Mouse (Mus musculus) c-Kit-positive CD71-negative TER-119-negative erythroid progenitor cells, embryonic 14.5 days (primary cell): ENCODE measurements around the gene Cox17.

Experiments
- DNase-seq: peaks from one replicate; pipeline ENCODE4 v3.0.0-alpha.2; 2013; ENCODE audit warnings: low read depth

Cox17 gene

GRCm38 (mm10) chr16:38349881-38350280 is 3.1 kb downstream of the Cox17 start:
- no peak for DNase-seq

- no peak for DNase-seq
Observed at GRCm38 (mm10) chr16:38350361-38350855, 3.6 kb downstream of the Cox17 start.

GRCm38 (mm10) chr16:38350939-38351338 is 4.1 kb downstream of the Cox17 start:
- DNase-seq = no peak

- DNase-seq = no peak
Observed at GRCm38 (mm10) chr16:38352031-38352430, 5.2 kb downstream of the Cox17 start.

GRCm38 (mm10) chr16:38352851-38353250 is 6.1 kb downstream of the Cox17 start:
- no peak for DNase-seq

GRCm38 (mm10) chr16:38353642-38354041 is 6.9 kb downstream of the Cox17 start:
- no peak for DNase-seq

GRCm38 (mm10) chr16:38354185-38354913 is 7.6 kb downstream of the Cox17 start:
- no peak for DNase-seq

GRCm38 (mm10) chr16:38358256-38358812 is 11.5 kb downstream of the Cox17 start:
- DNase-seq = no peak

GRCm38 (mm10) chr16:38359241-38359640 is 12.4 kb downstream of the Cox17 start:
- DNase-seq = no peak

GRCm38 (mm10) chr16:38359857-38360256 is 13.1 kb downstream of the Cox17 start:
- DNase-seq = no peak

- no peak for DNase-seq
Observed at GRCm38 (mm10) chr16:38360317-38360716, 13.5 kb downstream of the Cox17 start.

- DNase-seq = no peak
Observed at GRCm38 (mm10) chr16:38361933-38362332, 15.1 kb downstream of the Cox17 start, which contains the start of gene Popdc2. Gene Popdc2 (plus strand): TSS chr16:38362209.

- no peak for DNase-seq
Observed at GRCm38 (mm10) chr16:38362493-38363255, 15.9 kb downstream of the Cox17 start.

- no peak for DNase-seq
Observed at GRCm38 (mm10) chr16:38363256-38363595, 16.4 kb downstream of the Cox17 start.

- no peak for DNase-seq
Observed at GRCm38 (mm10) chr16:38363657-38364056, 16.9 kb downstream of the Cox17 start.

GRCm38 (mm10) chr16:38365390-38365789 is 18.6 kb downstream of the Cox17 start:
- no peak for DNase-seq

GRCm38 (mm10) chr16:38366231-38366630 is 19.4 kb downstream of the Cox17 start:
- no peak for DNase-seq

- no peak for DNase-seq
Observed at GRCm38 (mm10) chr16:38368336-38368735, 21.5 kb downstream of the Cox17 start.

GRCm38 (mm10) chr16:38369000-38369399 is 22.2 kb downstream of the Cox17 start:
- DNase-seq = no peak

- no peak for DNase-seq
Observed at GRCm38 (mm10) chr16:38369431-38369830, 22.6 kb downstream of the Cox17 start.

- DNase-seq = no peak
Observed at GRCm38 (mm10) chr16:38369992-38370484, 23.2 kb downstream of the Cox17 start.

- no peak for DNase-seq
Observed at GRCm38 (mm10) chr16:38370633-38371374, 24.0 kb downstream of the Cox17 start.
